Mouse (Mus musculus): Measurements from ENCODE around the gene Chml.

Gene Chml

GRCm38 (mm10) chr1:175692246-175692996 lies at the start of gene Chml, which contains the start of gene Opn3:
Chml (minus strand) TSS chr1:175692901.
Opn3 (minus strand) TSS chr1:175692776.
- peak; percentile 98 to 99 for DNase-seq

GRCm38 (mm10) chr1:175725771-175726170 lies 33.1 kb upstream of the Chml start:
- DNase-seq: no peak

GRCm38 (mm10) chr1:175716832-175717231 lies 24.1 kb upstream of the Chml start:
- DNase-seq: no peak

GRCm38 (mm10) chr1:175712338-175712909 lies 19.7 kb upstream of the Chml start:
- no peak for DNase-seq

- DNase-seq: no peak
Observed at GRCm38 (mm10) chr1:175708013-175708412, 15.3 kb upstream of the Chml start.

GRCm38 (mm10) chr1:175707599-175707998 lies 14.9 kb upstream of the Chml start:
- DNase-seq: no peak

- DNase-seq: no peak
Observed at GRCm38 (mm10) chr1:175701145-175701544, 8.4 kb upstream of the Chml start.

- DNase-seq: no peak
Observed at GRCm38 (mm10) chr1:175699796-175700195, 7.1 kb upstream of the Chml start.

GRCm38 (mm10) chr1:175699375-175699774 lies 6.7 kb upstream of the Chml start:
- DNase-seq: no peak

GRCm38 (mm10) chr1:175698293-175698692 lies 5.6 kb upstream of the Chml start, which contains the start of gene Wdr64:
Wdr64 (plus strand) TSS chr1:175698593.
- no peak for DNase-seq

- peak; percentile 38 for DNase-seq
Observed at GRCm38 (mm10) chr1:175693429-175693960, 794 bp upstream of the Chml start.

GRCm38 (mm10) chr1:175692997-175693361 lies 278 bp upstream of the Chml start:
- DNase-seq: no peak

GRCm38 (mm10) chr1:175691686-175692245 lies 935 bp downstream of the Chml start:
- DNase-seq: no peak

- no peak for DNase-seq
Observed at GRCm38 (mm10) chr1:175680995-175681394, 11.7 kb downstream of the Chml start.

GRCm38 (mm10) chr1:175677459-175677858 lies 15.2 kb downstream of the Chml start:
- DNase-seq: no peak

- no peak for DNase-seq
Observed at GRCm38 (mm10) chr1:175675116-175675515, 17.6 kb downstream of the Chml start.

- DNase-seq: no peak
Observed at GRCm38 (mm10) chr1:175673563-175674325, 19.0 kb downstream of the Chml start.

- DNase-seq: no peak
Observed at GRCm38 (mm10) chr1:175671626-175672025, 21.1 kb downstream of the Chml start.

- no peak for DNase-seq
Observed at GRCm38 (mm10) chr1:175670042-175670441, 22.7 kb downstream of the Chml start.

- no peak for DNase-seq
Observed at GRCm38 (mm10) chr1:175669456-175669855, 23.2 kb downstream of the Chml start.

- peak; percentile 8 to 12 for DNase-seq
Observed at GRCm38 (mm10) chr1:175668666-175669405, 23.9 kb downstream of the Chml start.

- no peak for DNase-seq
Observed at GRCm38 (mm10) chr1:175659900-175660299, 32.8 kb downstream of the Chml start.

Measured in cerebellum, adult 18-20 months (tissue).